Mouse (Mus musculus): ENCODE measurements around the gene Lrrc52. TPM values are rescaled to one million over a fixed set of nuclear protein-coding genes. Genes with fewer than 3 reads are reported as not detected.

Gene Lrrc52
- total RNA-seq, 4 experiments from 2014 or later, result not detected

- DNase-seq (ENCODE audit: low spot score in 2 of 2), result no peak
Observed at GRCm38 (mm10) chr1:167436186-167436975, 30.2 kb downstream of the Lrrc52 start.

GRCm38 (mm10) chr1:167434931-167435330, 31.6 kb downstream of the Lrrc52 start:
- DNase-seq (ENCODE audit: low spot score in 2 of 2), result no peak

- no peak for DNase-seq (ENCODE audit: low spot score in 2 of 2)
Observed at GRCm38 (mm10) chr1:167430976-167431676, 35.5 kb downstream of the Lrrc52 start.

- no peak for DNase-seq (ENCODE audit: low spot score in 2 of 2)
Observed at GRCm38 (mm10) chr1:167426681-167427080, 39.9 kb downstream of the Lrrc52 start.

- no peak for DNase-seq (ENCODE audit: low spot score in 2 of 2)
Observed at GRCm38 (mm10) chr1:167425572-167425971, 41.0 kb downstream of the Lrrc52 start.

- no peak for DNase-seq (ENCODE audit: low spot score in 2 of 2)
Observed at GRCm38 (mm10) chr1:167422501-167423240, 43.9 kb downstream of the Lrrc52 start.

- peak; percentile 49 to 85 for DNase-seq (ENCODE audit: low spot score in 2 of 2)
Observed at GRCm38 (mm10) chr1:167414846-167415245, 51.7 kb downstream of the Lrrc52 start.

- DNase-seq (ENCODE audit: low spot score in 2 of 2), result no peak
Observed at GRCm38 (mm10) chr1:167411991-167412715, 54.4 kb downstream of the Lrrc52 start.

GRCm38 (mm10) chr1:167409601-167410000, 57.0 kb downstream of the Lrrc52 start:
- no peak for DNase-seq (ENCODE audit: low spot score in 2 of 2)

GRCm38 (mm10) chr1:167405237-167405636, 61.3 kb downstream of the Lrrc52 start:
- no peak for DNase-seq (ENCODE audit: low spot score in 2 of 2)

Other genes starting within 250 kb of the Lrrc52 start
- 10 to 100 TPM; 34.8 to 37.7 (median 36.7) TPM for gene Uck2, start 181.5 kb downstream of the Lrrc52 start, total RNA-seq (2022)
- 10 to 100 TPM; 44.8 to 62.1 (median 51.2) TPM for gene Tmco1, start 158.4 kb downstream of the Lrrc52 start, total RNA-seq (2022)
- 10 to 100 TPM; 26.6 to 33.8 (median 32.2) TPM for gene Aldh9a1, start 116.8 kb downstream of the Lrrc52 start, total RNA-seq (2022)
- gene Mgst3, start 72.9 kb downstream of the Lrrc52 start, total RNA-seq (2022), result 10 to 100 TPM; 67.6 to 74.1 (median 67.9) TPM
- 1 to 10 TPM; 5.4 to 6.9 (median 6.3) TPM for gene Rxrg, start 131.6 kb upstream of the Lrrc52 start, total RNA-seq (2022)
- gene Lmx1a, start 222.5 kb upstream of the Lrrc52 start, total RNA-seq (2022), result under 1 TPM in 1 of 4 experiments, not detected in 3; 0.16 TPM

Data from layer of hippocampus, adult 8-10 months (tissue).